Mouse (Mus musculus): ENCODE data around the gene Sympk. TPM values are rescaled to one million over a fixed set of nuclear protein-coding genes. Genes with fewer than 3 reads are reported as not detected.

Sympk gene
- polyA plus RNA-seq, 1 experiment from 2014 or later: 9.6 TPM

DNA sequence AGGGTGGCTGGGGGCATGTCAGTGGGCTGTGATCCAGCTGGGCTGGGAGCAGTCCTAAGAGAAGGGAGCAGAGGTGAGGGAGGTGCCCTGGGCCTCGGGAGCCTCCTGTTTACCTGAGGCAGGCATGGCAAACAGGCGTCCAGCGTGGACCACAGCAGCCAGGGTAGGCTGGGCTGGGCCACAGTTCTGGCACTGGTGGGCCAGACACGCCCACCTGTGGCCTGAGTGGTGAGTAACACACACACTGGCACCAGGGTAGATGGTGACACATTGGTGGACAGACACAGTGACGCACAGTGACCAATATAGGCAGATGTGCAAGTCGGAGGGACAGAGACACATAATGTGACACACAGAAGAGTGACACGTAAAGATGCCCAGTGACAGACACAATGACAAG lies 13.6 kb upstream of the Sympk start:
- Histone ChIP-seq H3K4me2 (replicated peaks; ENCODE audit: low read depth) (no peak overlapping the region), H3K4me3 (ENCODE audit: low read depth, low read length) (no peak overlapping the region), H3K9ac (ENCODE audit: low read length) (no peak overlapping the region), H3K27me3 (ENCODE audit: control insufficient read depth, insufficient read depth, low read length) (no peaks in the 10 kb centered on the region), H3K9me3 (ENCODE audit: control insufficient read depth, low read length) (no peaks in the 10 kb centered on the region), H3K4me1 (replicated peaks; ENCODE audit: control insufficient read depth, insufficient read depth) (0 out of 2 replicates have a peak, but pooled peaks cover 2% of the 10 kb centered on the region), H3K27ac (replicated peaks) (no peak overlapping the region; the same call in 1 of the 2 replicates), H3K36me3 (ENCODE audit: control insufficient read depth, insufficient read depth, low read length) (no peaks in the 10 kb centered on the region)
- peak; percentile 81 for DNase-seq (ENCODE audit: low spot score)
- WGBS: 65% methylated on average over 7 of the region's 7 CpGs
- TF ChIP-seq EP300 (optimal IDR thresholded peaks at IDR 0.05): no peak
- TF ChIP-seq CTCF (IDR thresholded peaks at IDR 0.05; ENCODE audit: low read depth): no peak
- ATAC-seq (ENCODE audit: low FRiP score, low TSS enrichment): peak; percentile 58

DNA sequence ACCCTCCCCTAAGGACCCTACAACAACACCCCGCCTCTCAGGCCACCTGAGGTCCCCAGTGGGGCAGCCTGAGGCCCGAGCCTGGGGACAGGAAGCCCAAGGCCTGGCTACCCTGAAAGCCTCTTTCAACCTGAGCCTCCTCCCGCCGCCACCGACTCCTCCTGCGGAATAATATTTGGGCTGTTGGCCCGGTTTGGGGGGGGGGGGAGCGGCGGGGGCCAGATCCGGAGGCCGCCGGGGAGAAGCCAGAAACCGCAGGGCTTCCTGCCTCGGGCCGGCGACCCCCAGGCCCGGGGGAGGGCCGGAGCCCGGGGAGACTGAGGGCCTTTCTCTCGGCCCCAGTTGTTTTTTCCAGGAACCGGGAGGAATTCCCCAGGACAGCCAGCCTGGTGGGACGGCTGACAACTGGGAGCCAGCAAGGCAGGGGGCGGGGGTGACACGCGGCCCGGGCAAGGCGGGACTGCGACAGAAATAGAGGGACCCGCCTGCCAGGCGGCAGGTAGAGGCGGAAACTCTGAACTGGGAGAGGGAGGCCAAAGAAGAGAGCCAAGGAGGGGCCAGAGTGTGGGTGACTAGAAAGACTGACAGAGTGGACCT lies 12.1 kb upstream of the Sympk start:
- Histone ChIP-seq H3K36me3 (ENCODE audit: control insufficient read depth, insufficient read depth, low read length) (no peaks in the 10 kb centered on the region), H3K27ac (replicated peaks) (peak overlapping the region; percentile 77), H3K4me1 (replicated peaks; ENCODE audit: control insufficient read depth, insufficient read depth) (no peaks in the 10 kb centered on the region), H3K9ac (ENCODE audit: low read length) (peak overlapping the region; percentile 75), H3K4me3 (ENCODE audit: low read depth, low read length) (peak overlapping the region; percentile 30), H3K27me3 (ENCODE audit: control insufficient read depth, insufficient read depth, low read length) (no peaks in the 10 kb centered on the region), H3K4me2 (replicated peaks; ENCODE audit: low read depth) (peak overlapping the region; percentile 67), H3K9me3 (ENCODE audit: control insufficient read depth, low read length) (no peaks in the 10 kb centered on the region)
- ATAC-seq (ENCODE audit: low FRiP score, low TSS enrichment): peak; percentile 53
- peak; percentile 80 for DNase-seq (ENCODE audit: low spot score)
- 1% methylated on average over 31 of the region's 31 CpGs for WGBS
- no peak for TF ChIP-seq CTCF (IDR thresholded peaks at IDR 0.05; ENCODE audit: low read depth)
- no peak for TF ChIP-seq EP300 (optimal IDR thresholded peaks at IDR 0.05)

DNA sequence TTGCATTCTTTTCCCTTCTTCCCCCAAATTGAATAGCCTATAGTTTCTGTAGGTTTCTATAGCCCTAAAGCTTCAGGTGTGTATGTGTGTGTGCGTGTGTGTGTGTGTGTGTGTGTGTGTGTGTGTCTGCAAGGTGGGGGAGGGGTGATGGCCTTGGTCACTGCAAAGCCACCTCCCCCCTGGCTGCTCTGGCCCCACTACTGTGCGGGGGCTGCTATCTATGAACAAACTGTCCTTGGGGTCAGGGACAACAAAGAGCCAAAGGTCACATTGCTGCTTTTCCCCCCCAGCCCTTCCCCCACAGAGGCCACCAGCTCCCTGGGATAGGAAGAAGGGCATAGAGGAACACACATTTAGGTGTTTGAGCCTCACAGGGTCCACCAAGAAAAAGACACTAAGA lies 11.3 kb upstream of the Sympk start:
- Histone ChIP-seq H3K9ac (ENCODE audit: low read length) (no peak overlapping the region), H3K4me3 (ENCODE audit: low read depth, low read length) (no peak overlapping the region), H3K27ac (replicated peaks) (no peak overlapping the region), H3K4me1 (replicated peaks; ENCODE audit: control insufficient read depth, insufficient read depth) (no peaks in the 10 kb centered on the region), H3K9me3 (ENCODE audit: control insufficient read depth, low read length) (no peaks in the 10 kb centered on the region), H3K4me2 (replicated peaks; ENCODE audit: low read depth) (peak overlapping the region; percentile 67; the same call in 1 of the 2 replicates), H3K36me3 (ENCODE audit: control insufficient read depth, insufficient read depth, low read length) (no peaks in the 10 kb centered on the region), H3K27me3 (ENCODE audit: control insufficient read depth, insufficient read depth, low read length) (no peaks in the 10 kb centered on the region)
- WGBS: 31% methylated on average over 2 of the region's 2 CpGs
- no peak for TF ChIP-seq CTCF (IDR thresholded peaks at IDR 0.05; ENCODE audit: low read depth)
- TF ChIP-seq EP300 (optimal IDR thresholded peaks at IDR 0.05): no peak
- ATAC-seq (ENCODE audit: low FRiP score, low TSS enrichment) (no peak), DNase-seq (ENCODE audit: low spot score) (no peak)

DNA sequence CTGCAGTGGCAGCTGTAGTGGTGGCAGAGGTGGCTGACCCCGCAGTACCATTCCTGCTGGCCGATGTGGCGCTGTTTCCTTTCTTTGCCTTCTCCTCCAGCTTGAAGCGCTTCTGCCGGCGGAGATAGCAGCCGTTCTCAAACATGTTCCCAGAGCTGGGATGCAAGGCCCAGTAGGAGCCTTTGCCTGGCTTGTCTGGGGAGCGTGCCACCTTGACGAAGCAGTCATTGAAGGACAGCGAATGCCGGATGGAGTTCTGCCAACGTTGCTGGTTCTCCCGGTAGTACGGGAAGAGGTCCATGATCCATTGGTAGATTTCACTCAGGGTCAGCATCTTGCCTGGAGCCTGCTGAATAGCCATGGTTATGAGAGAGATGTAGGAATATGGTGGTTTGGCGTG lies 9.7 kb upstream of the Sympk start:
- H3K27ac ChIP-seq (replicated peaks): no peak overlapping the region
- H3K36me3 ChIP-seq (ENCODE audit: control insufficient read depth, insufficient read depth, low read length): no peaks in the 10 kb centered on the region
- H3K9me3 ChIP-seq (ENCODE audit: control insufficient read depth, low read length): no peaks in the 10 kb centered on the region
- H3K4me1 ChIP-seq (replicated peaks; ENCODE audit: control insufficient read depth, insufficient read depth): no peaks in the 10 kb centered on the region
- ATAC-seq (ENCODE audit: low FRiP score, low TSS enrichment) (no peak), DNase-seq (ENCODE audit: low spot score) (no peak)
- TF ChIP-seq EP300 (optimal IDR thresholded peaks at IDR 0.05) (no peak), CTCF (IDR thresholded peaks at IDR 0.05; ENCODE audit: low read depth) (peak; percentile 11; the same call in 1 of the 2 replicates)
- H3K4me2 ChIP-seq (replicated peaks; ENCODE audit: low read depth): no peak overlapping the region
- H3K27me3 ChIP-seq (ENCODE audit: control insufficient read depth, insufficient read depth, low read length): no peaks in the 10 kb centered on the region
- no peak overlapping the region for H3K9ac ChIP-seq (ENCODE audit: low read length)
- no peak overlapping the region for H3K4me3 ChIP-seq (ENCODE audit: low read depth, low read length)
- WGBS: 63% methylated on average over 15 of the region's 15 CpGs

DNA sequence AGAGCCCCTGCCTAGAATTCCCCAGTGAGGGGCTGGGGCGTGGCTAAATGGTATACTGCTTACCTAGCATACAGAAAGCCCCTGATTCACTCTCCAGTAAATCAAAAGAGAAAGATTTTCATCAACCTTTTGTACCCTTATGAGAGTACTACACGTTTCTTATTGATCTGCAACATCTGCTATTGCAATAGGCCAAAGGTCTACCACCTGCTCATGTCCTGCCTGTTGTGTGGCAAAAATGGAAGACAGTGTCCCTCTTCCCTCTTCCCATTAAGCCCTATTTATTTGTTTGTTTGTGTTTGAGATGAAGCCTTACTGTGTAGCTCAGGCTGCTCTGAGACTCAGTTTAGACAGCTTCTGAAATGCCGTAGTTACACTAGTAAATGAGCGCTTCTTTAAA lies 8.1 kb upstream of the Sympk start:
- H3K4me3 ChIP-seq (ENCODE audit: low read depth, low read length): no peak overlapping the region
- H3K36me3 ChIP-seq (ENCODE audit: control insufficient read depth, insufficient read depth, low read length): no peaks in the 10 kb centered on the region
- no peaks in the 10 kb centered on the region for H3K9me3 ChIP-seq (ENCODE audit: control insufficient read depth, low read length)
- TF ChIP-seq EP300 (optimal IDR thresholded peaks at IDR 0.05) (no peak), CTCF (IDR thresholded peaks at IDR 0.05; ENCODE audit: low read depth) (no peak)
- DNase-seq (ENCODE audit: low spot score): no peak
- H3K4me2 ChIP-seq (replicated peaks; ENCODE audit: low read depth): no peak overlapping the region
- no peaks in the 10 kb centered on the region for H3K4me1 ChIP-seq (replicated peaks; ENCODE audit: control insufficient read depth, insufficient read depth)
- WGBS: 82% methylated on average over 4 of the region's 4 CpGs
- no peak for ATAC-seq (ENCODE audit: low FRiP score, low TSS enrichment)
- H3K27me3 ChIP-seq (ENCODE audit: control insufficient read depth, insufficient read depth, low read length): no peaks in the 10 kb centered on the region
- H3K27ac ChIP-seq (replicated peaks): no peak overlapping the region
- no peak overlapping the region for H3K9ac ChIP-seq (ENCODE audit: low read length)

DNA sequence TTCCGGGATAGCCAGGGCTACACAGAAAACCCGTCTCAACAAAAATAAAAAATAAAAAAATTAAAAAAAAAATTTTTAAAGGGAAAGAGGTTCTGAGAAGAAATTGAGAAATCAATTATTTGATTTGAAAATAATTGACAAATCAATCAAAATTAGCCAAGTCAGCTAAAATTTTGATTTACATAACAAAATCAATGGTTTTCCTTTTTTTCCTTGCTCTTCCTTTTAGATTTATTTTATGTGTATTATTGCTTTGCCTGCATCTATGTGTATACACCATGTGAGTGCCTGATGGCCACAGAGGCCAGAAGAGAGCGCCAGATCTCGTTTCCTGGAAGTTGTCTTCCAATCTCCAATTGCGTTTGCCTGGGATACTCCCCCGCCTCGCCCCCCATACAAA lies 6.3 kb upstream of the Sympk start:
- Histone ChIP-seq H3K27me3 (ENCODE audit: control insufficient read depth, insufficient read depth, low read length) (no peaks in the 10 kb centered on the region), H3K27ac (replicated peaks) (no peak overlapping the region), H3K4me1 (replicated peaks; ENCODE audit: control insufficient read depth, insufficient read depth) (no peaks in the 10 kb centered on the region), H3K4me3 (ENCODE audit: low read depth, low read length) (no peak overlapping the region), H3K9me3 (ENCODE audit: control insufficient read depth, low read length) (no peaks in the 10 kb centered on the region), H3K9ac (ENCODE audit: low read length) (no peak overlapping the region), H3K36me3 (ENCODE audit: control insufficient read depth, insufficient read depth, low read length) (no peaks in the 10 kb centered on the region), H3K4me2 (replicated peaks; ENCODE audit: low read depth) (no peak overlapping the region)
- ATAC-seq (ENCODE audit: low FRiP score, low TSS enrichment) (no peak), DNase-seq (ENCODE audit: low spot score) (no peak)
- no peak for TF ChIP-seq EP300 (optimal IDR thresholded peaks at IDR 0.05)
- no peak for TF ChIP-seq CTCF (IDR thresholded peaks at IDR 0.05; ENCODE audit: low read depth)
- 87% methylated on average over 7 of the region's 7 CpGs for WGBS

Data from stomach, postnatal 0 days (tissue).